Mouse (Mus musculus) left cerebral cortex, postnatal 36 days (tissue): ENCODE data around the gene Rbm26. TPM values are rescaled to one million over a fixed set of nuclear protein-coding genes. Genes with fewer than 3 reads are reported as not detected.

Experiments
- DNase-seq, 2 experiments: peaks; one replicate each; pipeline ENCODE4 v3.0.0; 2021 to 2022; ENCODE audit warnings: low spot score in 2 of 2, mixed read lengths in 1 of 2
- intact Hi-C: fragments of 180-260 bp; cut with DNase I; formaldehyde crosslinking; loops from one replicate; pipeline ENCODE4 v1.15.1; 2025
- total RNA-seq, 2 experiments: library from RNA; stranded (reverse); gene quantifications; 2 replicates each; pipeline ENCODE4 v1.2.3; 2021

Gene Rbm26
- 10 to 100 TPM; 49.3 to 66.8 TPM for total RNA-seq

DNA sequence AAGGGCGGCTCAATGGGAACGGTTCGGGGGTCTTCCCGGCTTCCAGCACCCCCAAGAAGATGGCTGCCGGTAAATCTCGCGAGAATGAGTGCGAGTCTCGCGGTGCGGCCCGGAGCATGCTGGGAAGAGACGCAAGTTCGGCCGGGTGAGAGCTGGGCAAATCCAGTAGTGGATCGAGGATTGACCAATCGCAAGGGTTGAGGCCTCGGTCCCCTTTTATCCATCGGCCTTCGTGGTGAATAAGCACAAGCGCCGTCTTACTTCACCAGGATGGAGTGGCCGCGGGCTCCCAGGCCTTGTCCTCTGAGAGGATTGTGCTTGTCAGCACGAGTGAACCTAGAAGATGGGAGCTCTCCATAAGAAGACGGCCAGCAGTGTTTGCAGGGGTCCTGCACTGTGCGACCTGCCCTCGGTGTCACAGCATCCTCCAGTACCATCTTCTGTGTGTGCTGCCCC lies at the start of gene Rbm26:
Gene Rbm26 (minus strand): TSS at position 90 of the 456 bp plus-strand sequence.
- intact Hi-C loops, result loop anchor here (5.0 kb wide), 1 partner anchor 115 kb away; no protein-coding TSS in a partner anchor
- peak; percentile 95 to 96 for DNase-seq

DNA sequence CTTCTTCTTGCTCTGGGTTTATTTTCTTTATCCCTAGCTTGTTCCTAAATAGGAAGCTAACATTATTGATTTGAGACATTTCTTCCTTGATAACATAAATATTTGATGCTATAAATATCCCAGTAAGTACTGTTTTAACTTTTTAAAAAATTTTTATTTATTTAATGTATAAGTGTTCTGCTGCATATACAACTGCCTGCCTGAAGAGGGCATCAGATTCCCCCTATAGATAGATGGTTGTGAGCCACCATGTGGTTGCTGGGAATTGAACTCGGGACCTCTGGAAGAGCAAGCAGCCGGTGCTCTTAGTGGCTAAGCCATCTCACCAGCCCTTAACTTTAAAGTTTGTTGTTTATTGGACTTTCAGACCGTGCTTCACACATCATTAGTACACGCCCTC lies 48.7 kb upstream of the Rbm26 start:
- intact Hi-C loops, result no loop called here
- no peak for DNase-seq

DNA sequence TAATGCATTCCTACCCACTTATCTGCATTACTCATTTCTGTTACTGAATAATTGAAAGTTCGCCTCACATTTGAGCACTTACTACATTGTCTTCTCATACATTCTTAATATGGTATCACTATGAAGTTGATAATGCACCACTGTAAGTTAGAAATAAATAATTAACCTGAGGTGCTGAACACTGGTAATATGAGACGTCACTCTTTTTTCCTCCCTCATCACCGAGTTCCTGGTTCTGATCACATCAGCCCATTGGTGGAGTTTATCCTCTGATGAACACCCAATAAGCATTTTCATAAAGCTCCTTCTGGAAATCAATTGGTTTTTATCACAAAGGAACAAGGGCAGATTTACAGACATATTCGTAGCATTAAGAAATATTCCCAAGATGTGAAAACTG lies 45.1 kb upstream of the Rbm26 start:
- no peak for DNase-seq
- intact Hi-C loops, result no loop called here

DNA sequence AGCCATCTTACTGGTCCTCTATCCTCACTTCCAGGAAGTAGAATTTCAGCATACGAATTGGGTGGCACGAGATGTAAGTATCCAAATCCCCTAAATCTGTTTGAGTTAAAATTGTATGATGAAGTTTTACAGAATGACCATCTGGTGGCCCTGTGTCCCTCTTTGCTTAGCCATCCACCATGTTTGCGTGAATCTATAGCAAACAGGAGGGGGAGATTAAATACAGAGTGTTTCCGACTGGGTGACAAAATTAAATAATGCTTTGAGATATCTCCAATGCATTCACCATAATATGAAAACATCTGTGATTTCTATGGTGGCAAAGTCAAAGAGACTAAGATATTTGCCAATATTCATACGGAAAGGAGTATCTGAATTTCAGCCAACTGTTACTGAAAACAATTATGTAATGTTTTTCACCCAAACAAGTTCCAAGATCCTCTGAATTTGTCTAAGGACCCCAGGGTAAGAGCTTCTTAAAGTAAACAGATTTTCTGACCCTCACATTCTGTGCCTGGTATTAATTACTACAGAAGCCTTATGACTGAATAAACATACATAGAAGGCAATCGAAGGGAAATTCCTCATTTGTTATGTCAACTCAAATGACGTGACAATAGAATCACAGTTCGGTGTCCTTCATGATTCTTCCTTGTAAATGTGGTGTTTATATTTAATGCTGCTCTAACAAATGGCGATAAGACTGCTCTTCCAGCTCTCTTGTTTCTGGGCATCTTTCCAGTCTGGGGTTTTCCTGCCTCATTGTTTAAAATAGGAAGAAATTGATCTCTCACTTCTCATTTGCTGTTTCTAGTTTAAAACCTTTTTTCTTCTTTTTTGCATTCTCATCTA lies 42.6 kb upstream of the Rbm26 start:
- no peak for DNase-seq
- intact Hi-C loops, result no loop called here

DNA sequence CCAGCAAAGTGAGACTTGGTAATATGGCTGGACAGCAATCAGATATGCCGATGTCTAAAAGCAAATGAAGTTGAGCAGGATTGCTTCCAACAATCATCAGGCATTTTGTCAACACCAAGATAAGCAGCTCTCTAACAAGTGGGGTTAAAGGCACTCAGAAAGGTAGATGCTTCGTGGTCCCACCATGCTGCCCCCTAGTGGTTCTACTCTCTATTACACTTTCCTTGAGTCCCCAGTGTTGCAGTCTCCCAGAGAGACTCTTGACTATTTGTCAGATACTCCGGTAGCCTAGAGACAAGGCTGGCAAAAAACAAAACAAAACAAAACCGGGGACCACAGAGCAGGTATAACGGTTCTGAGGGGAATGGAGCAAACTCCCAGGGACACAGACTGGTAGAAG lies 21.3 kb upstream of the Rbm26 start:
- DNase-seq, result no peak
- intact Hi-C loops, result no loop called here

DNA sequence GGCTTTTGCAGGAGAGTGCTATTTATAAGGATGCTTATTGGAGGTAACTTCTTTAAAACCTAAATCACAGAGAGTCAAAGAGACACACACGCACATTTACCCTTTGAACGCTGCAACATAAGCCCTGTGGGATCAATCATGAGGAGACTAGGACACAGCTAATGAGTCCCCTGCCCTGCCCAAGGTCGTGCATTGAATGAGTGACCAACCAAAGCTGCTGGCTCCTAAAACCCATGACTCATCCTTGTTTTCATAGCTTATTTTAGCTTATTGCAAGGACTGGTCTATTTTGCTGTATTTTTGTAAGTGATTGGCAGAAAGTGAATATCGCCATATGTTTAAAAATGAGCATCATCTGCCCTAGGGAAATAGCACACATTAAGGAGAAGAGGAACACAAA lies 17.6 kb upstream of the Rbm26 start:
- intact Hi-C loops, result no loop called here
- no peak for DNase-seq

DNA sequence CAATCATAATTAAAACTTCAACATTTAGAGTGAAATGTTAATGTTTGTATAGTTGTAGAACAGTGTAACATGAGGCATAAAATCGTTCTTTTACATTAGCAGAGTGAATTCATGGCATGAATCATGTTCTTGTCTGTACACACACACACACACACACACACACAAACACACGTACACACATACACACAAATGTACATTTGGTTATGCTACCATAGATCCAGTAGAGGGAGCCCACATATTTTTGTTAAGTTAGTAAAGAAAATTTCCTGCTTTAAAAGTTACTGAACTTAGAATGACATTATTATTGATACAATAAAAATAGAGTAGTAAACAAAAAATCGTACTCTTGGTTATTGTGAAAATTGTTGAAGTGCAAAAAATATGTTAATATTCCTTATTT lies 7.7 kb upstream of the Rbm26 start:
- DNase-seq, result no peak
- intact Hi-C loops, result no loop called here

DNA sequence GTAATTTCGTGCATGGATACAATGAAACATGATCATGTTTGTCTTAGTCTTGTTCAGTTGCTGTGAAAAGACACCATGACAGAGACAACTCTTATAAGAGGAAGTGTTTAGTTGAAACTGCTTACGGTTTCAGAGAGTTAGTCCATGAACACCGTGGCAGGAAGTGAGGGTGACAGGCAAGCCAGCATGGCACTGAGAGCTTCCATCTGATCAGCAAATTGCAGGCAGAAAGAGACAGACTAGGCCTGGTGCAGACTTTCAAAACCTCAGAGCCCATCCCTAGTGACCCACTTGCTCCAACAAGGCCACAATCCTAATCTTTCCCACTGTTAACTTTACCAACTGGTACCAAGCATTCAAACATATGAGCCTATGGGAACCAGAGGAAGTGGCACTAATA lies 5.7 kb upstream of the Rbm26 start:
- no peak for DNase-seq
- intact Hi-C loops, result no loop called here

DNA sequence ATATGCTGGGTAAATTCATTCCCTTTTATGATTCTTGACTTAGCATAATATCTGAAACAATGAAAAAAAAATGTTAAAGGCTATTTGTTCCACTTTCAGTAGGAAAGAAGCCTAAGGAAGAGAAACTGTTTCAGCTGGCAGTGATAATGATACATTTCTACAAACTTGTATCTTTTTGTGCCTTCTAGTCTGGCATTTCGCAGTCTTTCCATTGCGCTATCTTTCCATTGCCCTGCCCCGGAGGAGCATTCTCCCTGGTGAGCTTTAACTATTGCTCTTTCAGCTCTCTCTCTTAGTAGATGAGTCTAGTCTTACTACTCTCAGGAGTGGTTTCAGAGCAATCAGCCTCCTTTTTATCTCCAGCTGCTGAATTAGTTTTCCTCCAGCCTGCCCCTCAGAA lies 2.6 kb upstream of the Rbm26 start:
- intact Hi-C loops, result loop anchor here (5.0 kb wide), 1 partner anchor 113 kb away; no protein-coding TSS in a partner anchor
- no peak for DNase-seq

DNA sequence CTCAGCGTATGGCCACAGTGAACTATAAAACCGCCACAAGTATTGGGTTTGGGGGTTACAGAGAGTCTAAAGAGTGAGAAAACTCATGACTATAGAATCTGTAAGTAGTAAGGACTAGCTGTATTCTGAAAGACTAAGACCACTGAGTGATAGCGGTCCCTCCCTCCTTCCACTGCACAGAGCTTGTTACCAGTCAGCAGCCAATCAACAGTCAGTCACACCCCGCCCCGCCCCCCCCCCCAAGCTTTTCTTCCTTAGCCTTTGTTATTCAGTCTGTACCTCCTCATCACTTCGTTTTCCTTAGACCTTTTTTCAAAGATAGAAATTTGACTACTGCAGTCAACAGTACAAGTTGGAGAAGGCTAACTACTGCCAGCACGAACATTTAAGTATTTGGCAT lies 1.9 kb upstream of the Rbm26 start:
- intact Hi-C loops, result loop anchor here (5.0 kb wide), 1 partner anchor 113 kb away; no protein-coding TSS in a partner anchor
- no peak for DNase-seq

DNA sequence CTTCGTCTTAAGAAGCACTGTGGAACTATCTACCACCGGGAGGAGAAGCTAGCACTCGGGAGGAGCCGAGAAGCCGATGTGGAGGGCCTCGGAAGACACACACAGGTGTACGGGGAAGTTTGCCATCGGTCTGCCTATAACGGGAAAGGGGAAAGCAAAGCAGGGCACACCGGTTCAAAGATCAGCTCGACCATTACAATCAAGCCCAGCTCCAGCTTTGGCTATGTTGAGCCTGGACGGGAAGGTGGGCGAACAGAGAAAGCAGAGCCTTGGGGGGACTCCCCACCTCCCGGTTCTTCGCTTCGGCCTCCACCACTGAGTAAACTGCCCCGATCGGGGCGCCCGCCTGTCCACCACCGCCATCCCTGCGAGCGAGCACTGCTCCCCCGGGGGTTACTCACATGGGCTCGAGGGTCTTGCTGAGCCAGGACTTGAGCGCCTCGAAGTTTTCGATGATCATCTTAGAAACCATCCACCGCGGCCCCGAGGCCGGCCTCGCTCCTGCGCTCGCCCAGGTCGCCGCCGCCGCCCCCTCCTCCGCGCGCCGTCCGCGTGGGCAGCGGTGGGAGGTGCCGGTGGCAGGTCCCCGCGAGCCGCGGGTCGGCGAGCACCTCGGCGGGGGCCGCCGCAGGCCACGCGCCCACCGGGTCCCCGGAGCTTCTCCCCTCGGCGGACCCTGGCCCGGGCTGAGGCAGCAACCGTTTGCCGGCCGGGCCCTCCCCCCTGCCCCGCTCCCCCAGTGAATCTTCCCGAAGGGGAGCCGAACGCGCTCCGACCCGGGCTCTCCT lies 552 bp downstream of the Rbm26 start:
- intact Hi-C loops, result loop anchor here (5.0 kb wide), 1 partner anchor 116 kb away; no protein-coding TSS in a partner anchor
- DNase-seq, result peak in 1 of 2 experiments; percentile 40

DNA sequence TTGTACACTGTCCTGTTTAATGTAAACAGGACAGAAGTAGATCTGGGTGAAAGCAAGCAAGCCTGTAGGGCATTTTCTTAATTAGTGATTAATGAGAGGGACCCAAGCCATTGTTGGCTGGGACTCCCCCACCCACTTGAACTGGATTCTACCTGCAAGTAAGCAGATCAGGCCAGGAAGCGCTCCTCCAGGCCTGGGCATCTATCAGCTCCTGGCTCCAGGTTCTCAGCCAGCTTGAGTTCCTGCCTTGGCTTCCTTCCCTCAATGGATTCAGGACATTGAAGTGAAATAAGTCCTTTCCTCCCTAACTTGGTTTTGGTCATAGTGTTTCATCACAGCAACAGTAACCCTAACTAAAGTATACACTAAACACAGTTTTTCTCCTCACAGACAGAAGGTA lies 9.9 kb downstream of the Rbm26 start:
- DNase-seq, result no peak
- intact Hi-C loops, result no loop called here

DNA sequence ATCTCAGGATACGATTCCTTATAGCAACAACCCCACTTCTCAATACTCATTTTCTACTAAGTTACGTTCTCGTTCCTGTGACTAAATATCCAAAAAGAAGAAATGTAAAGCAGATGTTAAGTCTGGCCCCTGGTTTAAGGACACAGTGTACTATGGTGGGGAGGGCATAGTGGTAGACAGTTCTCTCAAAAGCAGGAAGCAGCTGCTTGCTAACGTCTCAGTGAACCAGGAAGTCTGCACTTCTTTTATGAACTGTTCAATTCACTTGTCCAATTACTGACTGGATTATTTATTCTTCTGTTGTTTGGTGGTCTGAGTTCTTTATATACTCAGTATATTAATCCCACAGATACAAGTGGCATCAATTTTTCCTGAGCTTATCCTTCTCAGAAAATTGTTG lies 12.3 kb downstream of the Rbm26 start:
- intact Hi-C loops, result no loop called here
- no peak for DNase-seq

DNA sequence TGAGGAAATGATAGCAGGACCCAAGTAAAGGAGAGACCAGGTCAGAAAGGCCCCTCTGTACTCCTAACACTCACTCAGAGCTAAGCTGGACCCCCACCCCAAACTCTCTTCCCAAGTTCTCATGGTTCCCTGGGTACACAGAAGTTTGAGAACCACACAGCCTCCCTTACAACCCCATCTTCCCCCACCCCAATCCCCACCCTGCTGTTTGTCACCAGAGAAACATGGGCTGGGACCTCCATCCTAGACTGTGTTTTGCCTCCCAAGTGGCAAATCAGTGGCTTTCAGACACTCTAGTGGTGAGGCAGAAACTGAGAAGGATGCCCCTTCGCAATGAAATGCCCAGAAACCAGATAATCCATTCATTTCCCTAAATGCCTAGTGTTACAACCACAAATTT lies 15.8 kb downstream of the Rbm26 start:
- intact Hi-C loops, result no loop called here
- DNase-seq, result no peak

DNA sequence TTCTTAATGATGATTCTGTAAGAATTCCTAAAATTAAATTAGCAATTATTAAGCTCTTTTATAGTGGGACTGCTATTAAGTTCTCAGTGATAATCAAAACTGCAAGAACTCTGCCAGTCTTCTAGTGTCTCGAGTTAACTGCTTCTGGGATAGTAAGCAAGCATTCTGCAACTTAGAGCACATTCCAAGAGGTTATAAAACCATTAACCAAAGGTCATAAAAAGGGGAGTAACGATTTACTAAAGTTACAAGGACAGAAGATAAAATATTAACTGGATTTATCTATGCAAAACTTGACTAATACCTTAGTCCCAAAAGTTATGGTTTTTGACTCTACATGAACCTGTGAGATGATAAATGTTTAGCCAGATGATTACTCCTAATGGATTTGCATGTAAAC lies 18.6 kb downstream of the Rbm26 start:
- intact Hi-C loops, result no loop called here
- no peak for DNase-seq

DNA sequence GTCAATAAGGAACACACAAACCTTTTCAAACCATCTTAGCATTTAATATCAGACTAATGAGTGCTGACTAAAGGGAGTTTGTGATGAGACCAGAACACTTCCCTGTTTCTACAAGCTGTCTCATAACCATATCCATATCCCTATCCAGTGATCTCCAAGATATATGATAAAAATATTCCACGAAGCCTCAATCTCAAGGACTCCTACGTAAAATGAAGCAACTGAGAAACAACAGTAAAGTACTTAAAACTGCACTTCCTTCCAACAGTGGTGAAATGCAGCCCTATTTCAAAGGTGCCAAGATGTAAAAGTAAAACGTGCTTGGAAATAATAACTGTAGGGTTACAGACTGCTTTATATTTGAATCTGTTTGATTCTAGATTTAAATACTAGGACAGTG lies 43.1 kb downstream of the Rbm26 start:
- intact Hi-C loops, result no loop called here
- no peak for DNase-seq

DNA sequence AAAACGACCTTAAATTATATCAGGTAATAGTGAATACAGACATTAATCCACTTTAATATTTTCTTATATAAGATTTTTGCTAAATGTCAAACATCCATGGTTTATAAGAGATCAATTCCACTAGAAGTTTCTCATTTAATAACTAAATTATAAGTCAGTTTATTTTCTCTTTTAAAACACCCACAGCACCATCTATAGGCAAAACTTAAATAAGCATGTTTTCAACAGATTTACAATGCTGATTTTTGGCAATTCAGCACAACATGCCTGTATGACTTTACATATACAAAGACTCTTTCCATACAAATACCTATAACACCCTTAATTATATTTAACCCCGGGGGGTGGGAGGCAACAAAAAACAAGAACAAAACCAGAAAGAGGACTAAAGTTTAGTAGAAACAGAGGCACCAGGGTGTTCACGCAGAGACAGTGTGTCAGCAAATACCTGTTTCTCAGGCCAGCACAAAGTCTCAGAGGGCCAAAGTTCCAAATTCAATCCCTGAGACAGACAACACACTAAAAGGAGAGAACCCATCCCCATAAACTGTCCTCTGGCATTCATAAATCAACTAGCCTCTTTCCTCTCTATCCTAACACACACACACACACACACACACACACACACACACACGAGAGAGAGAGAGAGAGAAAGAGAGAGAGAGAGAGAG lies 49.3 kb downstream of the Rbm26 start:
- no peak for DNase-seq
- intact Hi-C loops, result loop anchor here (10.0 kb wide), 1 partner anchor 1093 kb away; no protein-coding TSS in a partner anchor

DNA sequence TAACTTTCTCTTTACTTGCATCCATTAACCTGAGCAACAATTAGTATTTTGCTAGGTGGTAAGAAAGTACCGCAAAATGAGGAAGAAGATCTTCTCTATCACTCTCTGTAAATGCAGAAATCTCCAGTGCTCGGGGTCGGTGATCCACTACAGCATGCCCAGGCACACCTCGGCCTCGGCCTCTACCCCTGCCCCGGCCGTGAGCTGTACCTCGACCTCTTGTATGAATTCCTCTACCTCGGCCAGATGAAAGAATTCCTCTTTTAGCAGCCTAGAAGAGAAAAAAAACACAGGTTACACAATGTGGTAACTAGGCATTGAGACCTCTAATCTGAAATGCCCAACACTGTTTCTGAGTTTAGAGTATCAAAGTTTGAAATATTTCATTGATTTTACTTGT lies 52.6 kb downstream of the Rbm26 start:
- intact Hi-C loops, result loop anchor here (10.0 kb wide), 1 partner anchor 1090 kb away; no protein-coding TSS in a partner anchor
- no peak for DNase-seq

DNA sequence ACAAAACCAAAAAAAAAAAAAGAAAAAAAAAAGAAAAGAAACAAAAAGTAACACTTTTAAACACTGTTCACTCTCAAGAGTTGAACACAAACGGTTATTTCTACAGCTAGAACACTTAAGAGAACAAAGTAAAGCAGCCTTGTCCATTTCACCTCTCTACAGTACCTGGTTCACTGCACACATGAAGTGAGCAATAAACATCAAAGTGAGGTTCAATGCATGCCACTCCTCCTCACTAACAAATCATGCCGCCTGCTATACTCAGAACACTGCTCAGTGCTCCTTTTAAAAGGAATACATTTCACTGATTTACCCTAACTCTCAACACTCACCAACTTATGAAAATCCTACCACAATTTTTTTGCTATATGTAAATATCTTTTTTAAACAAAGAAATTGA lies 61.7 kb downstream of the Rbm26 start:
- intact Hi-C loops, result no loop called here
- no peak for DNase-seq

DNA sequence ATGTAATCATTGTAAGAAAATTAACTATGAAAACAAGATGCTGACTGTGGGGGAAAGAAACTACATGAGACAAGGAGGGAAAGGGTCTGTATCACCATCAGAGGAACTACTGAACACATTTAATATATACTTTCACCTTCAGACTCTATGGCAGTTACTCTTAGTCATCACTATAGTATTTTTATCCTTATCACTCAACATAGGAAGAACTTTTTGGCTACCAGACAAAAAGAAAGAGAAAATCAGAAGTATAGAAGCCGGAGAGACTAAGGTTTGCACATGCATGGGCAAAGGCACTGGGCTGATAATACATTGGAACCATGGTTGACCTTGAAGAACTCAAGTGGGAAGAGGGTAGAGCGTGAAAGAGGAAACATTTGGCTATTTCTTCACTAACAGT lies 70.9 kb downstream of the Rbm26 start:
- intact Hi-C loops, result no loop called here
- DNase-seq, result no peak
